Mouse (Mus musculus): Measurements from ENCODE around the gene Galnt7. TPM values are rescaled to one million over a fixed set of nuclear protein-coding genes. Genes with fewer than 3 reads are reported as not detected.

Galnt7 gene
- 39.9 and 45.9 TPM in 2 replicates for polyA plus RNA-seq (2015; fragmentation: Nextera tagmentation; extraction: Ambion mirVana)

GRCm38 (mm10) chr8:57652456-57653055, at the start of gene Galnt7:
Gene Galnt7, minus strand, starts transcription at chr8:57653032.
- no peaks in the 10 kb centered on the region for H3K9me3 ChIP-seq (replicated peaks; ENCODE audit: control insufficient read depth, low read length)
- peaks cover 7% of the 10 kb centered on the region; the same call in 1 of the 2 replicates for H3K4me1 ChIP-seq (ENCODE audit: control insufficient read depth, insufficient read depth, low read length)
- peak; percentile 88 for ATAC-seq (ENCODE audit: insufficient read depth, low FRiP score)
- H3K36me3 ChIP-seq (ENCODE audit: control insufficient read depth, insufficient read depth, low read length), result no peaks in the 10 kb centered on the region
- H3K4me2 ChIP-seq (ENCODE audit: low read depth, low read length), result peak within 1 kb of the TSS; percentile 87
- H3K27me3 ChIP-seq (ENCODE audit: control insufficient read depth, insufficient read depth, low read length), result no peaks in the 10 kb centered on the region
- peak within 1 kb of the TSS; percentile 91 for H3K4me3 ChIP-seq (replicated peaks; ENCODE audit: low read length)
- peak within 1 kb of the TSS; percentile 99 for H3K9ac ChIP-seq (ENCODE audit: low read length)
- peak within 1 kb of the TSS; percentile 97 for H3K27ac ChIP-seq (ENCODE audit: low read length)
- WGBS, result under 1% methylated on average over 64 of the region's 74 CpGs

- Histone ChIP-seq H3K4me2 (ENCODE audit: low read depth, low read length) (no peak overlapping the region), H3K4me1 (ENCODE audit: control insufficient read depth, insufficient read depth, low read length) (no peaks in the 10 kb centered on the region), H3K9me3 (replicated peaks; ENCODE audit: control insufficient read depth, low read length) (no peaks in the 10 kb centered on the region), H3K27ac (ENCODE audit: low read length) (no peak overlapping the region), H3K9ac (ENCODE audit: low read length) (no peak overlapping the region), H3K27me3 (ENCODE audit: control insufficient read depth, insufficient read depth, low read length) (no peaks in the 10 kb centered on the region), H3K36me3 (ENCODE audit: control insufficient read depth, insufficient read depth, low read length) (no peaks in the 10 kb centered on the region), H3K4me3 (replicated peaks; ENCODE audit: low read length) (no peak overlapping the region)
- 50% methylated on average over 7 of the region's 7 CpGs for WGBS
- no peak for ATAC-seq (ENCODE audit: insufficient read depth, low FRiP score)
Measured at GRCm38 (mm10) chr8:57688633-57689032, 35.8 kb upstream of the Galnt7 start.

- Histone ChIP-seq H3K27ac (ENCODE audit: low read length) (no peak overlapping the region), H3K27me3 (ENCODE audit: control insufficient read depth, insufficient read depth, low read length) (no peaks in the 10 kb centered on the region), H3K9me3 (replicated peaks; ENCODE audit: control insufficient read depth, low read length) (no peaks in the 10 kb centered on the region), H3K4me1 (ENCODE audit: control insufficient read depth, insufficient read depth, low read length) (no peaks in the 10 kb centered on the region), H3K9ac (ENCODE audit: low read length) (no peak overlapping the region), H3K4me3 (replicated peaks; ENCODE audit: low read length) (no peak overlapping the region), H3K36me3 (ENCODE audit: control insufficient read depth, insufficient read depth, low read length) (no peaks in the 10 kb centered on the region), H3K4me2 (ENCODE audit: low read depth, low read length) (no peak overlapping the region)
- WGBS, result 91% methylated on average over 3 of the region's 3 CpGs
- no peak for ATAC-seq (ENCODE audit: insufficient read depth, low FRiP score)
Measured at GRCm38 (mm10) chr8:57685803-57686202, 33.0 kb upstream of the Galnt7 start.

- no peak for ATAC-seq (ENCODE audit: insufficient read depth, low FRiP score)
- no peaks in the 10 kb centered on the region for H3K27me3 ChIP-seq (ENCODE audit: control insufficient read depth, insufficient read depth, low read length)
- no peak overlapping the region for H3K27ac ChIP-seq (ENCODE audit: low read length)
Measured at GRCm38 (mm10) chr8:57680044-57680443, 27.2 kb upstream of the Galnt7 start.

GRCm38 (mm10) chr8:57664121-57664520, 11.3 kb upstream of the Galnt7 start:
- no peaks in the 10 kb centered on the region for H3K4me1 ChIP-seq (ENCODE audit: control insufficient read depth, insufficient read depth, low read length)
- H3K27me3 ChIP-seq (ENCODE audit: control insufficient read depth, insufficient read depth, low read length), result no peaks in the 10 kb centered on the region
- no peak overlapping the region for H3K9ac ChIP-seq (ENCODE audit: low read length)
- WGBS, result 74% methylated on average over 2 of the region's 2 CpGs
- H3K9me3 ChIP-seq (replicated peaks; ENCODE audit: control insufficient read depth, low read length), result no peaks in the 10 kb centered on the region
- no peak overlapping the region for H3K27ac ChIP-seq (ENCODE audit: low read length)
- H3K4me2 ChIP-seq (ENCODE audit: low read depth, low read length), result no peak overlapping the region
- no peak for ATAC-seq (ENCODE audit: insufficient read depth, low FRiP score)
- H3K4me3 ChIP-seq (replicated peaks; ENCODE audit: low read length), result no peak overlapping the region
- H3K36me3 ChIP-seq (ENCODE audit: control insufficient read depth, insufficient read depth, low read length), result no peaks in the 10 kb centered on the region

More at GRCm38 (mm10) chr8:57680044-57680443, 27.2 kb upstream of the Galnt7 start:
- H3K4me3 ChIP-seq (replicated peaks; ENCODE audit: low read length), result no peak overlapping the region
- H3K9ac ChIP-seq (ENCODE audit: low read length), result no peak overlapping the region
- H3K36me3 ChIP-seq (ENCODE audit: control insufficient read depth, insufficient read depth, low read length), result no peaks in the 10 kb centered on the region
- H3K9me3 ChIP-seq (replicated peaks; ENCODE audit: control insufficient read depth, low read length), result no peaks in the 10 kb centered on the region
- H3K4me1 ChIP-seq (ENCODE audit: control insufficient read depth, insufficient read depth, low read length), result no peaks in the 10 kb centered on the region
- no peak overlapping the region for H3K4me2 ChIP-seq (ENCODE audit: low read depth, low read length)
- WGBS, result 85% methylated on average over 5 of the region's 5 CpGs

- Histone ChIP-seq H3K4me1 (ENCODE audit: control insufficient read depth, insufficient read depth, low read length) (no peaks in the 10 kb centered on the region), H3K27ac (ENCODE audit: low read length) (no peak overlapping the region), H3K4me3 (replicated peaks; ENCODE audit: low read length) (no peak overlapping the region), H3K36me3 (ENCODE audit: control insufficient read depth, insufficient read depth, low read length) (no peaks in the 10 kb centered on the region), H3K27me3 (ENCODE audit: control insufficient read depth, insufficient read depth, low read length) (no peaks in the 10 kb centered on the region), H3K9me3 (replicated peaks; ENCODE audit: control insufficient read depth, low read length) (no peaks in the 10 kb centered on the region), H3K4me2 (ENCODE audit: low read depth, low read length) (no peak overlapping the region), H3K9ac (ENCODE audit: low read length) (no peak overlapping the region)
- 74% methylated on average over 2 of the region's 2 CpGs for WGBS
- no peak for ATAC-seq (ENCODE audit: insufficient read depth, low FRiP score)
Measured at GRCm38 (mm10) chr8:57660019-57660418, 7.2 kb upstream of the Galnt7 start.

GRCm38 (mm10) chr8:57656446-57656845, 3.6 kb upstream of the Galnt7 start:
- 52% methylated on average over 6 of the region's 6 CpGs for WGBS
- no peaks in the 10 kb centered on the region for H3K4me1 ChIP-seq (ENCODE audit: control insufficient read depth, insufficient read depth, low read length)
- ATAC-seq (ENCODE audit: insufficient read depth, low FRiP score), result no peak

GRCm38 (mm10) chr8:57654146-57654545, 1.3 kb upstream of the Galnt7 start:
- H3K4me3 ChIP-seq (replicated peaks; ENCODE audit: low read length), result peak overlapping the region; percentile 91
- no peaks in the 10 kb centered on the region for H3K27me3 ChIP-seq (ENCODE audit: control insufficient read depth, insufficient read depth, low read length)
- H3K4me1 ChIP-seq (ENCODE audit: control insufficient read depth, insufficient read depth, low read length), result peaks cover 7% of the 10 kb centered on the region; the same call in 1 of the 2 replicates
- no peaks in the 10 kb centered on the region for H3K9me3 ChIP-seq (replicated peaks; ENCODE audit: control insufficient read depth, low read length)
- 0 out of 2 replicates have a peak overlapping the region, but pooled peaks have one; percentile 42 for H3K9ac ChIP-seq (ENCODE audit: low read length)
- peak overlapping the region; percentile 97; the same call in 1 of the 2 replicates for H3K27ac ChIP-seq (ENCODE audit: low read length)
- no peaks in the 10 kb centered on the region for H3K36me3 ChIP-seq (ENCODE audit: control insufficient read depth, insufficient read depth, low read length)
- WGBS, result 74% methylated on average over 7 of the region's 7 CpGs
- ATAC-seq (ENCODE audit: insufficient read depth, low FRiP score), result no peak
- H3K4me2 ChIP-seq (ENCODE audit: low read depth, low read length), result peak overlapping the region; percentile 87

More at GRCm38 (mm10) chr8:57656446-57656845, 3.6 kb upstream of the Galnt7 start:
- H3K36me3 ChIP-seq (ENCODE audit: control insufficient read depth, insufficient read depth, low read length), result no peaks in the 10 kb centered on the region
- H3K27me3 ChIP-seq (ENCODE audit: control insufficient read depth, insufficient read depth, low read length), result no peaks in the 10 kb centered on the region
- no peak overlapping the region for H3K27ac ChIP-seq (ENCODE audit: low read length)
- H3K4me2 ChIP-seq (ENCODE audit: low read depth, low read length), result no peak overlapping the region
- H3K9ac ChIP-seq (ENCODE audit: low read length), result no peak overlapping the region
- H3K4me3 ChIP-seq (replicated peaks; ENCODE audit: low read length), result no peak overlapping the region
- H3K9me3 ChIP-seq (replicated peaks; ENCODE audit: control insufficient read depth, low read length), result no peaks in the 10 kb centered on the region

GRCm38 (mm10) chr8:57653768-57654125, 915 bp upstream of the Galnt7 start:
- H3K4me2 ChIP-seq (ENCODE audit: low read depth, low read length), result peak overlapping the region; percentile 87
- 0 out of 2 replicates have a peak overlapping the region, but pooled peaks have one; percentile 42 for H3K9ac ChIP-seq (ENCODE audit: low read length)
- H3K4me1 ChIP-seq (ENCODE audit: control insufficient read depth, insufficient read depth, low read length), result peaks cover 7% of the 10 kb centered on the region; the same call in 1 of the 2 replicates
- no peaks in the 10 kb centered on the region for H3K36me3 ChIP-seq (ENCODE audit: control insufficient read depth, insufficient read depth, low read length)
- no peak for ATAC-seq (ENCODE audit: insufficient read depth, low FRiP score)
- 17% methylated on average over 7 of the region's 7 CpGs for WGBS
- H3K27ac ChIP-seq (ENCODE audit: low read length), result peak overlapping the region; percentile 97
- peak overlapping the region; percentile 91 for H3K4me3 ChIP-seq (replicated peaks; ENCODE audit: low read length)
- H3K27me3 ChIP-seq (ENCODE audit: control insufficient read depth, insufficient read depth, low read length), result no peaks in the 10 kb centered on the region
- H3K9me3 ChIP-seq (replicated peaks; ENCODE audit: control insufficient read depth, low read length), result no peaks in the 10 kb centered on the region
